Mouse (Mus musculus) stomach, embryonic 16.5 days (tissue): ENCODE measurements around the gene Tbc1d9. TPM values are rescaled to one million over a fixed set of nuclear protein-coding genes. Genes with fewer than 3 reads are reported as not detected.
"Not testable (repeated sequence)": the region's sequence is repeated elsewhere in the genome, so short reads cannot be mapped to it uniquely, and the experiment has no call there.

ENCODE experiments used
- ATAC-seq: fragments of 200-750 bp; cut with Nextera tagmentation; 2 replicates; pipeline ENCODE4 v1.8.0; 2017; ENCODE audit warnings: moderate number of reproducible peaks, moderate TSS enrichment; ENCODE audit not compliant: insufficient read depth, low FRiP score
- H3K27ac ChIP-seq: fragments of 300-500 bp; sonication (generic); 2 replicates; pipeline ENCODE4 v1.5.1; 2014; ENCODE audit warnings: low read length
- H3K27me3 ChIP-seq: fragments of 300-500 bp; sonication (generic); 2 replicates; pipeline ENCODE4 v1.6.1; 2014; ENCODE audit warnings: low read length, control low read depth, mixed read lengths; ENCODE audit not compliant: control insufficient read depth, insufficient read depth
- H3K36me3 ChIP-seq: fragments of 300-500 bp; sonication (generic); 2 replicates; pipeline ENCODE4 v1.6.1; 2014; ENCODE audit warnings: low read length; ENCODE audit not compliant: control insufficient read depth, insufficient read depth
- H3K4me1 ChIP-seq: fragments of 300-500 bp; sonication (generic); 2 replicates; pipeline ENCODE4 v1.6.1; 2014; ENCODE audit warnings: low read length, control low read depth, mixed read lengths; ENCODE audit not compliant: control insufficient read depth, insufficient read depth
- H3K4me2 ChIP-seq: fragments of 300-500 bp; sonication (generic); 2 replicates; pipeline ENCODE4 v1.6.1; 2014; ENCODE audit warnings: low read depth, low read length, mixed read lengths
- H3K4me3 ChIP-seq: fragments of 300-500 bp; sonication (generic); replicated peaks from 2 replicates; pipeline ENCODE4 v1.5.1; 2014; ENCODE audit warnings: mild to moderate bottlenecking, low read length
- H3K9ac ChIP-seq: fragments of 300-500 bp; sonication (generic); 2 replicates; pipeline ENCODE4 v1.6.1; 2014; ENCODE audit warnings: low read length
- H3K9me3 ChIP-seq: fragments of 300-500 bp; sonication (generic); replicated peaks from 2 replicates; pipeline ENCODE4 v1.6.1; 2016; ENCODE audit warnings: low read length, control low read depth; ENCODE audit not compliant: control insufficient read depth
- WGBS: fragments of 180-500 bp; shearing (Covaris S2); extraction: QIAGEN DNeasy Blood & Tissue Kit; methylation state at CpG from one replicate; pipeline ENCODE4 v1.1.7; 2014; 5-methylcytosine and 5-hydroxymethylcytosine counted together
- polyA plus RNA-seq: library from polyadenylated mRNA; unstranded; fragments of >200 nt; fragmentation: Nextera tagmentation; extraction: Ambion mirVana; gene quantifications from 2 replicates; pipeline ENCODE4 v1.2.1, GENCODE M21; 2015

Gene Tbc1d9
- polyA plus RNA-seq, 1 experiment from 2014 or later = 3.2 TPM

DNA sequence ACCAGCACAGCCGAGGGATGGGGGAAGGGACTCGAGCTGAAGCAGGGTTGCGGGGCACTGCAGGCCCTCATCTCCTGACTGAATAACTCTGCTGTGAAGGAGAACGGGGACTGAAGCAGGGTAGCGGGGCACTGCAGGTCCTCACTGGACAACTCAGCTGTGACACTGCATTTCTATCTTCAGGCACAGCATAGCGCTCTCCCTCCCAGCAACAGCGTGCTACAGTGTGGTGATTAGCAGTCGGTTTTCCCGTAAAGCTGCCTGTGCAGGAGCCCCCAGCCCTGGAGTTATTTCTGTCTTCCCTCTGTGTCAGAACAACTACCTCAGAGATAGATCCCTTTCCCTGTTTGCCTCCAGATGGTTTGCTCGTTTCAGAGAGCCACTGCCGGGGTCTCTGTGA lies 109.3 kb downstream of the Tbc1d9 start:
- Histone ChIP-seq H3K4me3 (no peak overlapping the region), H3K4me2 (no peak overlapping the region), H3K27ac (no peak overlapping the region), H3K36me3 (no peaks in the 10 kb centered on the region), H3K4me1 (no peaks in the 10 kb centered on the region), H3K9ac (no peak overlapping the region), H3K27me3 (no peaks in the 10 kb centered on the region), H3K9me3 (no peaks in the 10 kb centered on the region)
- 54% methylated on average over 11 of the region's 11 CpGs for WGBS
- ATAC-seq = no peak

DNA sequence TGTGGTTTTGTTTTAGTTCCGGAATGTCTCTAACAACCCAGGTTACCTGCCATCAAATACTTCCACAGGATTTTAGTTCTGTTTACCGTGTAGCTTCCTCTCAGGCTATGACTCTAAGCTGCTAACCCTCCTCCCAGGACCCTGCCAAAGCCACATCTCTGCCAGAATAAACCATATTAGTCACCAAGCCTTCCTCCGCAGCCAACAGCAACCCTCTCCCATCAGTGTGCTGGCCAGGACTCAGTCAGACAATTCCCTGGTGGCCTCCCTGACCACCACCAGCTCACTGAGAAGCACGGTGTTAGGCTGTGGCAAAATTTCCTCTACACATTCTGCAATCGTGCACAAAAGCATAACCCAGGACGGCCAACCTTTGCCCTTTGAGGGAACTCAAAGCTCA lies 113.3 kb downstream of the Tbc1d9 start:
- WGBS = 82% methylated on average over 6 of the region's 6 CpGs
- Histone ChIP-seq H3K27me3 (no peaks in the 10 kb centered on the region), H3K4me2 (no peak overlapping the region), H3K36me3 (no peaks in the 10 kb centered on the region), H3K4me3 (no peak overlapping the region), H3K4me1 (no peaks in the 10 kb centered on the region), H3K9ac (no peak overlapping the region), H3K27ac (no peak overlapping the region), H3K9me3 (no peaks in the 10 kb centered on the region)
- ATAC-seq = no peak

DNA sequence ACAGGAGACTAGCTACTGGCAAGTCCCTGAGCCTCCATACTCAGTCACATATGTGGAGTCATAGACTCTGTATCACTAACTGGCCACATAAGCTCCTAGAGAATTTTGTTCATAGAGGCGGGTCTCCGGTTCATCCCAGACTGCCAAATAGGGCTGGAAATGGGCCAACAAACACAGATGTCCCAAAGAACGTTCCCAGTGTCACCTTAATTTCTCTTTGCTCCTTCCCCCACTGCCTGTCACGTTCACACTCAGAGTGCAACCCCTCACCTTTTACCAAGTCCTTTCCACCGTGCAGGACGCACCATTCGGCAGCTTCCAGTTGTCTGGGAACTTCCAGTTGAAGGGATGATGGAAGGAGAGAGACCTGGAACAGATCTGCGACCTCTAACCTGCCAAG lies 120.2 kb downstream of the Tbc1d9 start:
- Histone ChIP-seq H3K27me3 (peaks cover 12% of the 10 kb centered on the region; the same call in 1 of the 2 replicates), H3K4me2 (no peak overlapping the region), H3K9me3 (no peaks in the 10 kb centered on the region), H3K27ac (no peak overlapping the region), H3K4me1 (no peaks in the 10 kb centered on the region), H3K4me3 (no peak overlapping the region), H3K9ac (no peak overlapping the region), H3K36me3 (no peaks in the 10 kb centered on the region)
- WGBS = 77% methylated on average over 8 of the region's 8 CpGs
- ATAC-seq = no peak

DNA sequence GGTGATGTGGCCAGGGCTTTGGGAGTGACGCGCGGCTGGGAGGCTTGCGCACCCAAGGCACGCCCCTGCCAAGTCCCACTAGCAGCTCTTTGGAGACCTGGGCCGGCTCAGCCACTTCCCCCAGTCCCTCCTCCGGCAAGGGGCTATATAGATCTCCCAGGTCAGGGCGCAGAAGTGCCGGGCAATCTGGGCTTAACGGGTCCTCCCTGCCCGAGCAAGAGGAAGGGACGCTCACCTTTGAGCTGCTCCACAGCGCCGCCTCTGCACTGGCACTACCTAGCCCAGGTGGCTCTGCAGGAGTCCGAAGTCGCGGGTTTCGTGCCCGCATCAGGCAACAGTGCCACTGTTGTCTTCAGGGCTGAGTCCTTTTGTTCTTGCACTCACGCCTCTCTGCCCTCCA lies 125.0 kb downstream of the Tbc1d9 start, which contains the start of gene Ucp1:
Ucp1 (plus strand) TSS at position 177 of the 400 bp plus-strand sequence.
- peaks cover 17% of the 10 kb centered on the region; the same call in 1 of the 2 replicates for H3K27me3 ChIP-seq
- H3K4me3 ChIP-seq = peak within 1 kb of the TSS; percentile 23
- peak within 1 kb of the TSS; percentile 50 for H3K4me2 ChIP-seq
- 2% methylated on average over 20 of the region's 20 CpGs for WGBS
- H3K9me3 ChIP-seq = no peaks in the 10 kb centered on the region
- no peak within 1 kb of the TSS for H3K27ac ChIP-seq
- H3K36me3 ChIP-seq = no peaks in the 10 kb centered on the region
- no peaks in the 10 kb centered on the region for H3K4me1 ChIP-seq
- 0 out of 2 replicates have a peak, but pooled peaks have one; percentile 40 for ATAC-seq
- H3K9ac ChIP-seq = no peak within 1 kb of the TSS

- H3K4me2 ChIP-seq = no peak overlapping the region
- WGBS = 57% methylated on average over 4 of the region's 4 CpGs
Observed at GRCm38 (mm10) chr8:83297375-83297774, 132.2 kb downstream of the Tbc1d9 start.

GRCm38 (mm10) chr8:83300135-83300534 lies 135.0 kb downstream of the Tbc1d9 start:
- Histone ChIP-seq H3K4me3 (no peak overlapping the region), H3K4me2 (no peak overlapping the region), H3K36me3 (no peaks in the 10 kb centered on the region), H3K4me1 (no peaks in the 10 kb centered on the region), H3K9ac (no peak overlapping the region), H3K27me3 (no peaks in the 10 kb centered on the region), H3K27ac (no peak overlapping the region), H3K9me3 (no peaks in the 10 kb centered on the region)
- WGBS = 56% methylated on average over 1 of the region's 1 CpGs
- ATAC-seq = no peak

More at GRCm38 (mm10) chr8:83297375-83297774, 132.2 kb downstream of the Tbc1d9 start:
- no peak for ATAC-seq
- H3K27me3 ChIP-seq = no peaks in the 10 kb centered on the region
- no peak overlapping the region for H3K9ac ChIP-seq
- H3K4me3 ChIP-seq = no peak overlapping the region
- H3K9me3 ChIP-seq = no peaks in the 10 kb centered on the region
- no peaks in the 10 kb centered on the region for H3K36me3 ChIP-seq
- no peak overlapping the region for H3K27ac ChIP-seq
- H3K4me1 ChIP-seq = no peaks in the 10 kb centered on the region

DNA sequence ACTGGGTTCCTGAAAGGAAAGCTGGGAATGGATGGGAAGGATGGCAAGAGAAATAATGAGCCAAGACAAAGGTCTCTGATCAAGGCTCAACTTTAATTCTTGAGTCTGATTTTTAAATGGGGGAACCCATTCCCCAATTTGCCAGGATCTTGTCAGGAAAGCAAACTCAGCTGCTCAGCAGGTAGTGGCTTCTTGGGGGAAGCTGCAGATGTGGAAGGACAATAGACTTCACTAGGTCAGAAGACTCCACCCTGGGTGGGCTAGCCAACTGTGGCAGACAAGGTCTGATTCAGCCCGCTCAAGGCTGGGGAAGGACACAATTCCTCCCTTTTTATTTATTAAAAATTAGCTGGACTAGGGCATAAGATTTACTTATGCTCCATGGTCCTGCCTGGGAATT lies 139.8 kb downstream of the Tbc1d9 start:
- no peak overlapping the region for H3K4me3 ChIP-seq
- WGBS = 81% methylated on average over 1 of the region's 1 CpGs
- H3K9me3 ChIP-seq = no peaks in the 10 kb centered on the region
- ATAC-seq = no peak
- no peak overlapping the region for H3K9ac ChIP-seq
- no peaks in the 10 kb centered on the region for H3K4me1 ChIP-seq
- H3K36me3 ChIP-seq = no peaks in the 10 kb centered on the region
- H3K27me3 ChIP-seq = no peaks in the 10 kb centered on the region
- H3K4me2 ChIP-seq = no peak overlapping the region
- no peak overlapping the region for H3K27ac ChIP-seq

DNA sequence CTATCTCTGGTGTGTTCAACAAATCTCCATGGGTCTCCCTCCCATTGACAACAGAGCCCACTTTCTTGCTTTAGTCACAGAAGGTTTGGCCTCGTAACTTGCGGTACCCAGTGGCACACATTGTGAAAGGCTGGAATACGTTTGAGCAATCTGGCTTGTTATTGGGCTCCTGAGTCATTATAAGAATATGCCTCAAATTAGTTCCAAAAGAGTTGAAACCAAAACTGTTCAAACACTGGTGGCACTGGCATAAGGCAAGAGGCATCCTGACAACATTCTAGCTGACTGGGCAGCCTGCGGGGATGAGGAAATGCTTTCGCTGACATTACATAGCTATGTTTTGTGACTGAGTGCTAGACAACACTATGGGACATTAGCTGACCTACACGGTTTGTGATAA lies 144.7 kb downstream of the Tbc1d9 start:
- WGBS = 89% methylated on average over 6 of the region's 6 CpGs
- no peaks in the 10 kb centered on the region for H3K9me3 ChIP-seq
- no peak overlapping the region for H3K4me2 ChIP-seq
- no peak overlapping the region for H3K4me3 ChIP-seq
- 0 out of 2 replicates have a peak, but pooled peaks cover 3% of the 10 kb centered on the region for H3K36me3 ChIP-seq
- no peak for ATAC-seq
- no peak overlapping the region for H3K27ac ChIP-seq
- H3K27me3 ChIP-seq = no peaks in the 10 kb centered on the region
- no peaks in the 10 kb centered on the region for H3K4me1 ChIP-seq
- H3K9ac ChIP-seq = no peak overlapping the region

DNA sequence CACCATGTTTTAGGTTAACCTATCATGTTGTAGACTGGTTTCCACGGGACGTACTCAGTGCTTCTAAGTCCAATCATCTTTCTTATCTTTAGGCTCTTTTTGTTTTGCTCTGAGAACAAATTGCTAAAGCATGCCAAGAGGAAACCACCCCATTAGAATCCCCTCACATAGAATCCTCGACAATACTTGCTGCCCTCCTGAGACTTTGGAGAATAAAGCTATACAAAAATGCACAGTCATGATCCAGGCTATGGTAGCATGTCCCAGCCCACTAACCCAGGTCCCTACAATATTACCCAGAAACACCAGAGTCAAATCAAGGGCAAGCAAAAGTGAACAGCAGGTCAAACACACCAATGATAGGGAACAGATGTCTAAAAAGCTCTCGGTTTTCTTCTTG lies 149.9 kb downstream of the Tbc1d9 start:
- not testable (repeated sequence) for H3K4me2 ChIP-seq, H3K4me3 ChIP-seq, H3K4me1 ChIP-seq, H3K9ac ChIP-seq, H3K27me3 ChIP-seq, ATAC-seq, H3K27ac ChIP-seq, H3K9me3 ChIP-seq
- peaks cover 10% of the 10 kb centered on the region; the same call in 1 of the 2 replicates for H3K36me3 ChIP-seq
- 75% methylated on average over 4 of the region's 4 CpGs for WGBS

GRCm38 (mm10) chr8:83315691-83316090 lies 150.5 kb downstream of the Tbc1d9 start:
- 79% methylated on average over 2 of the region's 2 CpGs for WGBS

More at GRCm38 (mm10) chr8:83315691-83316090, 150.5 kb downstream of the Tbc1d9 start:
- no peaks in the 10 kb centered on the region for H3K4me1 ChIP-seq
- H3K27me3 ChIP-seq = no peaks in the 10 kb centered on the region
- H3K4me3 ChIP-seq = no peak overlapping the region
- ATAC-seq = no peak
- H3K4me2 ChIP-seq = no peak overlapping the region
- H3K9ac ChIP-seq = no peak overlapping the region
- no peak overlapping the region for H3K27ac ChIP-seq
- H3K9me3 ChIP-seq = no peaks in the 10 kb centered on the region
- H3K36me3 ChIP-seq = peaks cover 10% of the 10 kb centered on the region; the same call in 1 of the 2 replicates
